Mouse (Mus musculus): ENCODE results near the gene Mcm7.
A peak's percentile ranks its signal among the peaks of the same experiment; 100 is the strongest.

Gene Mcm7

DNA sequence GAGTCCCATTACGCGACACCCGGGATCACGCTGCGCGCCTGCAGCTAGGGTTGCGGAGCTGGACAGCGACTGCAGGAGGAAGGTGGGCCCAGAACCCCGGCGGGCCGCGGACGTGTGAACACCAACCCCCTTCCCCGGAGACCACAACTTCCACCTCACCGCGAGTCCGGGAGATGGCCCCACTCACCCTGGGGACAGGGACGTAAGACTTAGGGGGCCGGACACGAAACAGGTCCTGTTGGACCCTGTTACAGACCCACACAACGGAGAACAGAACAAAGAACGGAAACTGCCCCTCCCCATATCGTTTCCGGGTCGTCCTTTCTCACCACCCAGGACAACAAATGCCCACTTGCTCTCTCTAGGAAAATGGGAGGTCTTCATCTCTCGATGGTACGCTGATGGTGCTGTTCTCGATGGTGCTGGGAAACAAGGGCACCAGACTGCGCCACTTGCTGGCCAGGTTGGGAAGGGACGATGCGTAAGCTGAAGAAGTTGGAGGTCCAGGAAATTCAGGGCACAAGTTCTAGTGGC is 16.7 kb downstream of the Mcm7 start, which contains the start of gene Zfp113:
Gene Zfp113, minus strand, starts transcription at position 302 of the 534 bp plus-strand sequence.
- DNase-seq: peak; percentile 88 to 95

DNA sequence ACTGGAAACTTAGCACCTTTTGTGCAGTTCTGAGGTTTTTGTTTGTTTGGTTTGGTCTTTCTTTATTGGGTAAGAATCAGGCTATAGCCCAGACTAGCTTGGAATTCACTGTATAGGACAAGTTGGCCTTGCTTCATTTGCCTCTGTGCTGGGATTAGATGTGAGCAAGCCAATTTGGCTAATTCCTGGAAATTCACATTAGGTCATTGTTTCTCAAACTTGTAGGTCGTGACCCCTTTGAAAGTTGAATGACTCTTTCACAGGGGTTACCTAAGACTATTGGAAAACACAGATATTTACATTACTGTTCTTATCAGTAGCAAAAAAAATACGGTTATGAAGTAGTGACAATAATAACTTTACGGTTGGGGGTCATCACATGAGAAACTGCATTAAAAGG is 17.8 kb downstream of the Mcm7 start:
- no peak for DNase-seq

DNA sequence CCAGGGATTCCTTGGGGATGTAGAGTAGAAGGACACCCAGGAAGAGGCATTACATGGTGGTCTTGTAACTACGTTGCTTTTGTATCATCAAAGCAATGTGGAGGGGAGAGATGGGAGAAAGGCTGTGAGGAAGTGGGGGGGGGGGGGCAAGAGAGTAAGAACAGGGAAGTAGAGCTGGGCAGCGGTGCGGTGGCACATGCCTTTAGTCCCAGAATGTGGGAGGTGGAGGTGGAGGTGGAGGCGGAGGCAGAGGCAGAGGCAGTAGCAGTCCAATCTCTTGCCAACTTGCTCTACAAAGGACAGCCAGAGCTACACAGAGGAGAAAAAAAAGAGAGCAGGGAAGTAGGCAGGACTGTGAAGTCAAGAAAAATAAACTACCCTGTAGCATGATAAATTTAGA is 33.6 kb downstream of the Mcm7 start:
- no peak for DNase-seq

- DNase-seq: peak; percentile 11 to 19
These were observed 34.2 kb downstream of the Mcm7 start for GRCm38 (mm10) chr5:138137935-138138549.

GRCm38 (mm10) chr5:138137257-138137656 is 35.0 kb downstream of the Mcm7 start:
- DNase-seq: no peak

DNA sequence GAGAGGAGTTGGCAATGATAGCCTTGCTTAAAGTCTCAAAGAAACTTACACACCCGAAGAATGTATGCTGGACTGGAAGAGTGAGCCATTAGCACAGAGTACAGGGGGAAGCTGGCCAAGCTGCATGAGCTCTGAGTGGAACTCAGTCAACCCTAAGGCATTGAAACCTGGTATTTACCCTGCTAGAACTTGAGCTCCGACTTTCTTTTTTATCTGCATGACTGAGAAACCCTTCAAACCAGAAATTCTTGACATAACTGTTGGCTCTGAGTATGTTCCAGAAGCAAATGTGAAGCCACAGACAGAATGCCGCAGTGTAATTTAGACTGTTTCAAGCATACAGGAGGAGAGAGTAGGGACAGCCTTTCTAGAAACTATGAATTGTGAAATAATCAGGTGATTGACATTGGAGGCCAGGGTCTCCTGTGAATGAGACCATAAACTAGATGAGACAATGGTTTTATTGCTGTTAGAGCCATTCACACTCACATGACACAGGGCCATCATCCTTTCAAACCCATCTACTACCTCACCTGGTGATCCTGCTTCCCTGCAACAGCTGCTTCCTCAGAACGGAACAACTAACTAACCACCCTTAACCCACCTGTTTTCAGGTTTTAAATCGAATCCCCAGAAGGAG is 39.7 kb downstream of the Mcm7 start:
- DNase-seq: no peak

- no peak for DNase-seq
These were observed 54.2 kb downstream of the Mcm7 start for GRCm38 (mm10) chr5:138118041-138118440.

DNA sequence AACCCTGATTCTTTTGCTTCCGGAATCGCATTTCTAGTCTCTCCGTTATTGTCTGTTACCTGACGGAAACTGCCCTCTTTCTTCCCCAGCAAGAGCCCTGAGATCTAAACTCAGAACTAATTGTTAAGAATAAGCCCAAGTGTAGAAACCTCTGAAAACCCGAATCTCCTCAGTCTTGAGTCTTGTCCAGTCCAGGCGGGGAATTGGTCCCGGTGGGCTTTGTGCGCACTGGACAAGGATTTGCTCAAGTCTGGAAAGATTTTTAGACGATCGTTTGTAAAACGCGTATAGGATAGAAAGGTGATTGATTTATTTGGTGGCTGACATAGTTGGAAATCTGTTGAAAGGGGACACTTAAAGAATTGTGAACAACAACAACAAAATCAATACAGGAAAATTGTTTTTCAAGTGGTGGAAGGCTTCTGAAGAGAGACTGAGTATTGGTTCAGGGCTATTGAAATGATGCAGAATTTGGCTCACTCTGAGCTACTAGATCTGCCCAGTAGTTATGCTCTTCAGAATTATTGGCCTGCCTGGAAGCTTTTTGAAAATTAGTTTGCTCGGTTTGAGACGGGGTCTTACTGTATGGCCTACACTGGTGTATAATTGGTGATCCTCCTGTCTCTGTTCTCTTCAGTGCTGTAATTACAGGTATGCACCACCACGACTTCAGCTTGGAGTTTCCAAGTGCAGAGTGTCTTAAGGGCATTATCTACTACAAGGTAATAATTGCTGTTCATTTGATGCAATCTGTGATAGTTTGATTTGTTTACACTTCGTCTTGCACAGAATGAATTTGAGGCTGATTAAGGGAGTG is 54.8 kb downstream of the Mcm7 start:
- DNase-seq: no peak

- DNase-seq: peak; percentile 90 to 91
These were observed 55.7 kb downstream of the Mcm7 start, which contains the start of gene Zscan21 for GRCm38 (mm10) chr5:138116255-138117198. Gene Zscan21 (plus strand): TSS chr5:138116903.
